Comparison of ENCODE assay signal across 24 mouse cellular contexts in genomic region chr10:68872102-68872501, GRCm38 (mm10).
DNase-seq lines count a peak whose midpoint lies in the region; ATAC-seq and TF ChIP-seq lines count a peak whose summit lies in the region.
"Had no signal": no experiment of that assay in that cellular context is flagged by ENCODE, and none has a peak within 500 bp of the region (broad histone marks: within the 10 kb centered on the region; RNA-seq: fewer than 3 reads in every experiment).

No protein-coding gene starts in this region.

- no peak for TF ChIP-seq POLR2A in liver, adult 2 months (IDR thresholded peaks at IDR 0.05; ENCODE audit: extremely low read depth, insufficient read depth, low read length)
- TF ChIP-seq POLR2A in cerebellum, adult 2 months (IDR thresholded peaks at IDR 0.05; ENCODE audit: borderline replicate concordance, insufficient read depth, low read length): no peak

- TF ChIP-seq EP300 in liver, postnatal 0 days (IDR thresholded peaks at IDR 0.05; ENCODE audit: low read depth): no peak

- peak overlapping the region; percentile 71 for H3K27ac ChIP-seq in liver, adult 2 months (replicated peaks; ENCODE audit: insufficient read depth, low read depth, low read length)
- H3K27ac ChIP-seq in liver, postnatal 0 days (ENCODE audit: low read depth): no peak overlapping the region
- no peak overlapping the region for H3K27ac ChIP-seq in midbrain, embryonic 11.5 days (ENCODE audit: low read depth, low read length)
- H3K27ac ChIP-seq in midbrain, embryonic 10.5 days (replicated peaks): no peak overlapping the region
- no peak overlapping the region for H3K27ac ChIP-seq in cerebellum, adult 2 months (ENCODE audit: insufficient read depth, low read length)
- H3K27ac ChIP-seq: embryonic facial prominence, embryonic 12.5 days; embryonic facial prominence, embryonic 15.5 days; gastrocnemius, adult 2 months; hindbrain, embryonic 10.5 days; hindbrain, embryonic 13.5 days; intestine, embryonic 15.5 days had no signal

- 0 out of 2 replicates have a peak overlapping the region, but pooled peaks have one; percentile 56 for H3K9ac ChIP-seq in liver, adult 2 months (ENCODE audit: low read depth, low read length)
- no peak overlapping the region for H3K9ac ChIP-seq in liver, postnatal 0 days (replicated peaks)
- no peak overlapping the region for H3K9ac ChIP-seq in midbrain, embryonic 11.5 days (ENCODE audit: low read length)
- H3K9ac ChIP-seq: embryonic facial prominence, embryonic 12.5 days; embryonic facial prominence, embryonic 15.5 days; forebrain, postnatal 0 days; hindbrain, embryonic 13.5 days; intestine, embryonic 15.5 days had no signal

- WGBS in liver, adult 2 months: 5% methylated on average over 4 of the region's 4 CpGs
- WGBS in liver, postnatal 0 days (ENCODE audit: insufficient replicate concordance): 49% methylated on average over 4 of the region's 4 CpGs
- WGBS in midbrain, embryonic 11.5 days: 89% methylated on average over 4 of the region's 4 CpGs
- 89% methylated on average over 4 of the region's 4 CpGs for WGBS in midbrain, embryonic 10.5 days
- 72% methylated on average over 4 of the region's 4 CpGs for WGBS in cerebellum, adult 2 months

- no peaks in the 10 kb centered on the region for H3K79me2 ChIP-seq in liver, adult 2 months (ENCODE audit: control insufficient read depth, insufficient read depth, low read length)

- H3K4me1 ChIP-seq in liver, adult 2 months (ENCODE audit: control insufficient read depth, insufficient read depth, low read length): peaks cover 2% of the 10 kb centered on the region
- H3K4me1 ChIP-seq in liver, postnatal 0 days (ENCODE audit: insufficient read depth): no peaks in the 10 kb centered on the region
- H3K4me1 ChIP-seq in midbrain, embryonic 11.5 days (ENCODE audit: control insufficient read depth, insufficient read depth, low read length): no peaks in the 10 kb centered on the region
- H3K4me1 ChIP-seq in midbrain, embryonic 10.5 days: no peaks in the 10 kb centered on the region
- no peaks in the 10 kb centered on the region for H3K4me1 ChIP-seq in cerebellum, adult 2 months (ENCODE audit: control insufficient read depth, insufficient read depth, low read length)
- H3K4me1 ChIP-seq: embryonic facial prominence, embryonic 15.5 days; hindbrain, embryonic 13.5 days; intestine, embryonic 15.5 days had no signal

- TF ChIP-seq CTCF in liver, adult 2 months (IDR thresholded peaks at IDR 0.05; ENCODE audit: low read depth, low read length): no peak
- TF ChIP-seq CTCF in liver, postnatal 0 days (IDR thresholded peaks at IDR 0.05; ENCODE audit: low read depth): no peak
- no peak for TF ChIP-seq CTCF in cerebellum, adult 2 months (IDR thresholded peaks at IDR 0.05; ENCODE audit: borderline replicate concordance, insufficient read depth, low read depth, low read length)

- no peak overlapping the region for H3K4me3 ChIP-seq in liver, adult 2 months (ENCODE audit: insufficient read depth, low read depth, low read length)
- H3K4me3 ChIP-seq in liver, postnatal 0 days (ENCODE audit: low read depth, low read length): no peak overlapping the region
- no peak overlapping the region for H3K4me3 ChIP-seq in midbrain, embryonic 11.5 days (ENCODE audit: low read depth, low read length)
- H3K4me3 ChIP-seq in midbrain, embryonic 10.5 days: no peak overlapping the region
- no peak overlapping the region for H3K4me3 ChIP-seq in cerebellum, adult 2 months (replicated peaks; ENCODE audit: insufficient read depth, low read depth, low read length)
- H3K4me3 ChIP-seq: embryonic facial prominence, embryonic 12.5 days; embryonic facial prominence, embryonic 15.5 days; gastrocnemius, adult 2 months; hindbrain, embryonic 10.5 days; hindbrain, embryonic 13.5 days; intestine, embryonic 15.5 days had no signal

- no peak for ATAC-seq in liver, postnatal 0 days
- no peak for ATAC-seq in midbrain, embryonic 11.5 days (ENCODE audit: low FRiP score)
- ATAC-seq: forebrain, embryonic 14.5 days; forebrain, postnatal 0 days; hindbrain, embryonic 16.5 days; intestine, embryonic 15.5 days; Patski had no signal

- no peaks in the 10 kb centered on the region for H3K27me3 ChIP-seq in liver, adult 2 months (ENCODE audit: control insufficient read depth, insufficient read depth, low read length)
- no peaks in the 10 kb centered on the region for H3K27me3 ChIP-seq in liver, postnatal 0 days (ENCODE audit: insufficient read depth, low read length)
- no peaks in the 10 kb centered on the region for H3K27me3 ChIP-seq in midbrain, embryonic 11.5 days (ENCODE audit: control insufficient read depth, insufficient read depth, low read length)
- H3K27me3 ChIP-seq in midbrain, embryonic 10.5 days (ENCODE audit: low read depth, poor library complexity, severe bottlenecking): no peaks in the 10 kb centered on the region
- H3K27me3 ChIP-seq in cerebellum, adult 2 months (ENCODE audit: control insufficient read depth, insufficient read depth, low read length): no peaks in the 10 kb centered on the region
- H3K27me3 ChIP-seq: embryonic facial prominence, embryonic 12.5 days; embryonic facial prominence, embryonic 15.5 days; hindbrain, embryonic 13.5 days; intestine, embryonic 15.5 days; Patski had no signal

- no peak overlapping the region for H3K4me2 ChIP-seq in liver, postnatal 0 days (ENCODE audit: low read depth, low read length)
- no peak overlapping the region for H3K4me2 ChIP-seq in midbrain, embryonic 11.5 days
- H3K4me2 ChIP-seq: embryonic facial prominence, embryonic 12.5 days; embryonic facial prominence, embryonic 15.5 days; heart, embryonic 11.5 days; hindbrain, embryonic 13.5 days; intestine, embryonic 15.5 days had no signal

- H3K36me3 ChIP-seq in liver, adult 2 months (ENCODE audit: control insufficient read depth, insufficient read depth, low read length): no peaks in the 10 kb centered on the region
- no peaks in the 10 kb centered on the region for H3K36me3 ChIP-seq in liver, postnatal 0 days (replicated peaks; ENCODE audit: insufficient read depth, low read length)
- no peaks in the 10 kb centered on the region for H3K36me3 ChIP-seq in midbrain, embryonic 11.5 days (ENCODE audit: control insufficient read depth, insufficient read depth, low read length)
- H3K36me3 ChIP-seq in midbrain, embryonic 10.5 days: no peaks in the 10 kb centered on the region
- H3K36me3 ChIP-seq: embryonic facial prominence, embryonic 12.5 days; embryonic facial prominence, embryonic 15.5 days; hindbrain, embryonic 10.5 days; hindbrain, embryonic 13.5 days; intestine, embryonic 15.5 days had no signal

- H3K9me3 ChIP-seq in liver, postnatal 0 days (ENCODE audit: low read length): no peaks in the 10 kb centered on the region
- H3K9me3 ChIP-seq in midbrain, embryonic 11.5 days (ENCODE audit: control insufficient read depth, low read length): no peaks in the 10 kb centered on the region
- no peaks in the 10 kb centered on the region for H3K9me3 ChIP-seq in midbrain, embryonic 10.5 days (replicated peaks)
- H3K9me3 ChIP-seq: embryonic facial prominence, embryonic 12.5 days; embryonic facial prominence, embryonic 15.5 days; hindbrain, embryonic 10.5 days; hindbrain, embryonic 13.5 days; intestine, embryonic 15.5 days had no signal

- DNase-seq in liver, adult 2 months (ENCODE audit: extremely low read depth, low read depth, low spot score): peak; percentile 79
- DNase-seq in liver, postnatal 0 days: no peak
- DNase-seq in midbrain, embryonic 11.5 days (ENCODE audit: low spot score, missing footprints): peak; percentile 6
- no peak for DNase-seq in midbrain, embryonic 10.5 days (ENCODE audit: low spot score)
- peak; percentile 10 for DNase-seq in skeletal muscle tissue, adult 2 months (ENCODE audit: low read depth, low spot score)
- no peak for DNase-seq in cerebellum, adult 2 months
- DNase-seq: adrenal gland, postnatal 10 days; adrenal gland, postnatal 36 days; B cell, adult 2 months; cerebellum, adult 18-20 months; cerebellum, adult 9-11 months; cerebellum, postnatal 25 days; forebrain, postnatal 0 days; gastrocnemius, adult 2 months; gastrocnemius, postnatal 25 days had no signal

Comparison
In these comparisons a context has a peak if more than half of its experiments do, and no peak if none do; other contexts are left out.
1. DNase-seq: peak in liver, adult 2 months (single experiment), midbrain, embryonic 11.5 days (single experiment) and skeletal muscle tissue, adult 2 months (single experiment); none in liver, postnatal 0 days (single experiment), midbrain, embryonic 10.5 days (single experiment) and cerebellum, adult 2 months (0 of 2).